Mouse (Mus musculus): ENCODE results near the gene Myom1. TPM values are rescaled to one million over a fixed set of nuclear protein-coding genes. Genes with fewer than 3 reads are reported as not detected.
A peak's percentile ranks its signal among the peaks of the same experiment; 100 is the strongest.

The Myom1 gene
- polyA plus RNA-seq, 1 experiment from 2014 or later = 1.3 TPM

GRCm38 (mm10) chr17:70999187-70999586 lies 3.2 kb upstream of the Myom1 start:
- no peak overlapping the region for H3K27ac ChIP-seq (ENCODE audit: low read length)
- no peak overlapping the region for H3K4me2 ChIP-seq (ENCODE audit: low read length)
- no peaks in the 10 kb centered on the region for H3K27me3 ChIP-seq (replicated peaks; ENCODE audit: control insufficient read depth, insufficient read depth, low read length)
- no peaks in the 10 kb centered on the region for H3K36me3 ChIP-seq (ENCODE audit: control insufficient read depth, insufficient read depth)
- H3K9me3 ChIP-seq (ENCODE audit: control insufficient read depth, low read length) = no peaks in the 10 kb centered on the region
- WGBS = 70% methylated on average over 5 of the region's 5 CpGs
- no peak overlapping the region for H3K9ac ChIP-seq (replicated peaks; ENCODE audit: low read depth, low read length)
- H3K4me1 ChIP-seq (replicated peaks; ENCODE audit: control insufficient read depth, insufficient read depth, low read length) = peaks cover 13% of the 10 kb centered on the region
- ATAC-seq = no peak
- H3K4me3 ChIP-seq (replicated peaks; ENCODE audit: low read length) = no peak overlapping the region

DNA sequence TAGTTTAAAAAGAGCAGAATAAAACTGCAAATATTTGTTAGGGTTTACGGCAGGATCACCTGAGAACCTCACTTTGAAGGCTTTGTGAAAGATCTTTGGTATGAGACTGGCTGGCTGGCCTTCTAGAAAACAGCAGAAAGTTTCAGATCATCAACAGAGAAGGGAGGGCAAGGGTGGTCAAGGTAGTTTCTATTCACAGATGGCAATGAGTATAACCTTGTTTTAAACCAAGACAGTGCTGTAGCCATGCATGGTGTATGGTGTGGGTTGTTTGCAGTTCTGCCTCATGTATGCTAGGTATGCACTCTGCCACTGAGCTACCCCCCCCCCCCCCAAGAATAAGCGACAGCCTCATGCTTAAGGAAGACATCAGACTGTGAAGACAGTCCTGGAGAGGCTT lies 2.2 kb upstream of the Myom1 start:
- Histone ChIP-seq H3K4me2 (ENCODE audit: low read length) (no peak overlapping the region), H3K4me3 (replicated peaks; ENCODE audit: low read length) (no peak overlapping the region), H3K9ac (replicated peaks; ENCODE audit: low read depth, low read length) (no peak overlapping the region), H3K27me3 (replicated peaks; ENCODE audit: control insufficient read depth, insufficient read depth, low read length) (no peaks in the 10 kb centered on the region), H3K27ac (ENCODE audit: low read length) (no peak overlapping the region), H3K4me1 (replicated peaks; ENCODE audit: control insufficient read depth, insufficient read depth, low read length) (peaks cover 13% of the 10 kb centered on the region), H3K9me3 (ENCODE audit: control insufficient read depth, low read length) (no peaks in the 10 kb centered on the region), H3K36me3 (ENCODE audit: control insufficient read depth, insufficient read depth) (no peaks in the 10 kb centered on the region)
- 78% methylated on average over 2 of the region's 2 CpGs for whole genome bisulfite sequencing
- no peak for ATAC-seq

- H3K36me3 ChIP-seq (ENCODE audit: control insufficient read depth, insufficient read depth) = no peaks in the 10 kb centered on the region
- H3K9ac ChIP-seq (replicated peaks; ENCODE audit: low read depth, low read length) = no peak overlapping the region
- H3K4me1 ChIP-seq (replicated peaks; ENCODE audit: control insufficient read depth, insufficient read depth, low read length) = peaks cover 13% of the 10 kb centered on the region
- no peak for ATAC-seq
- H3K27ac ChIP-seq (ENCODE audit: low read length) = no peak overlapping the region
- H3K4me2 ChIP-seq (ENCODE audit: low read length) = peak overlapping the region; percentile 82
- no peaks in the 10 kb centered on the region for H3K27me3 ChIP-seq (replicated peaks; ENCODE audit: control insufficient read depth, insufficient read depth, low read length)
- H3K9me3 ChIP-seq (ENCODE audit: control insufficient read depth, low read length) = no peaks in the 10 kb centered on the region
- peak overlapping the region; percentile 92 for H3K4me3 ChIP-seq (replicated peaks; ENCODE audit: low read length)
- 11% methylated on average over 6 of the region's 6 CpGs for WGBS
These were observed 1.4 kb upstream of the Myom1 start for GRCm38 (mm10) chr17:71001067-71001466.

DNA sequence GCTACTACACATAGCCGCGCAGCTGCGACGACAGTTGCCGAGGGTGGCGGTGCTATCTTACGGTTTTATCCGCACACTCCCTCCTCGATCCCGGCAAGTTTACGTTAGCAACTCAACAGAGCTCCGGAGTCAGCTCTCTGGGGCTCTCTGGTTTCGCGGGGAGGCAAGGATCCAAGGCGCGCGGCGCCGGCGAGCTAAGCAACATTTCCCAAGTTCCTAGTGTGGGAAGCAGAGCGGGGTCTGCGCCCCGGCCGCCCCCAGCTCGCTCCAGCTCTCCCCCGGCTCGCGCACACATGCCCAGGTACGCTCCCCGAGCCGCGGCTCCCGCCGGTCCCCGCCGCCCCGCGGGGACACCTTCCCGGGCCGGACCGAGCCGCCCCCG lies 743 bp upstream of the Myom1 start:
- H3K4me3 ChIP-seq (replicated peaks; ENCODE audit: low read length) = peak overlapping the region; percentile 92
- H3K9ac ChIP-seq (replicated peaks; ENCODE audit: low read depth, low read length) = peak overlapping the region; percentile 81
- under 1% methylated on average over 41 of the region's 43 CpGs for WGBS
- no peaks in the 10 kb centered on the region for H3K9me3 ChIP-seq (ENCODE audit: control insufficient read depth, low read length)
- H3K4me1 ChIP-seq (replicated peaks; ENCODE audit: control insufficient read depth, insufficient read depth, low read length) = peaks cover 13% of the 10 kb centered on the region
- H3K4me2 ChIP-seq (ENCODE audit: low read length) = peak overlapping the region; percentile 82
- no peaks in the 10 kb centered on the region for H3K27me3 ChIP-seq (replicated peaks; ENCODE audit: control insufficient read depth, insufficient read depth, low read length)
- no peaks in the 10 kb centered on the region for H3K36me3 ChIP-seq (ENCODE audit: control insufficient read depth, insufficient read depth)
- ATAC-seq = peak; percentile 61
- peak overlapping the region; percentile 95 for H3K27ac ChIP-seq (ENCODE audit: low read length)

DNA sequence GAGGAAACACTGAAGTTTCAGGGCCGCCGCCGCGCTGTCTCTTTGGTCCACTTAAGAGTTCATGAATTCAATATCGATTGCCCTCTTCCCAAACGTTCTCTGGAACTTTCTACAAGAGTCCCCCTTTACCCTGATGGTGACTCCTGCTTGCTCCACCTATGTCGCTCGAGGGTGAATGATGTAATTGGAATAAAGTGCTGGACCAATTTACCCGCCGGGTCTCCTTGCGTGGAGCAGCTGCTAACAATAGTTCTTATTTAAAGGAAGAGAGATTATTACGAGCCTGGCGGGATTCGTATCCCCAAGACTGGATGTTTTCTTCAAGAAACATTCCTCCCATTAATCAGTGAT lies 286 bp downstream of the Myom1 start, which contains the start of gene Myl12a:
Gene Myl12a (minus strand): TSS at position 135 of the 351 bp plus-strand sequence.
- Histone ChIP-seq H3K4me2 (ENCODE audit: low read length) (peak within 1 kb of the TSS; percentile 82), H3K27me3 (replicated peaks; ENCODE audit: control insufficient read depth, insufficient read depth, low read length) (no peaks in the 10 kb centered on the region), H3K36me3 (ENCODE audit: control insufficient read depth, insufficient read depth) (no peaks in the 10 kb centered on the region), H3K9me3 (ENCODE audit: control insufficient read depth, low read length) (no peaks in the 10 kb centered on the region), H3K9ac (replicated peaks; ENCODE audit: low read depth, low read length) (peak within 1 kb of the TSS; percentile 81), H3K4me3 (replicated peaks; ENCODE audit: low read length) (peak within 1 kb of the TSS; percentile 92), H3K27ac (ENCODE audit: low read length) (peak within 1 kb of the TSS; percentile 95), H3K4me1 (replicated peaks; ENCODE audit: control insufficient read depth, insufficient read depth, low read length) (peaks cover 13% of the 10 kb centered on the region)
- peak; percentile 24 for ATAC-seq
- 1% methylated on average over 14 of the region's 14 CpGs for WGBS

GRCm38 (mm10) chr17:71003112-71003511 lies 679 bp downstream of the Myom1 start:
- Histone ChIP-seq H3K9ac (replicated peaks; ENCODE audit: low read depth, low read length) (no peak overlapping the region), H3K27me3 (replicated peaks; ENCODE audit: control insufficient read depth, insufficient read depth, low read length) (no peaks in the 10 kb centered on the region), H3K4me3 (replicated peaks; ENCODE audit: low read length) (peak overlapping the region; percentile 92), H3K4me2 (ENCODE audit: low read length) (peak overlapping the region; percentile 82), H3K27ac (ENCODE audit: low read length) (no peak overlapping the region), H3K36me3 (ENCODE audit: control insufficient read depth, insufficient read depth) (no peaks in the 10 kb centered on the region), H3K9me3 (ENCODE audit: control insufficient read depth, low read length) (no peaks in the 10 kb centered on the region), H3K4me1 (replicated peaks; ENCODE audit: control insufficient read depth, insufficient read depth, low read length) (peaks cover 13% of the 10 kb centered on the region)
- WGBS = 62% methylated on average over 4 of the region's 4 CpGs
- no peak for ATAC-seq

GRCm38 (mm10) chr17:71003721-71004120 lies 1.3 kb downstream of the Myom1 start:
- no peak overlapping the region for H3K9ac ChIP-seq (replicated peaks; ENCODE audit: low read depth, low read length)
- no peak overlapping the region for H3K4me2 ChIP-seq (ENCODE audit: low read length)
- peaks cover 13% of the 10 kb centered on the region for H3K4me1 ChIP-seq (replicated peaks; ENCODE audit: control insufficient read depth, insufficient read depth, low read length)
- no peak overlapping the region for H3K4me3 ChIP-seq (replicated peaks; ENCODE audit: low read length)
- ATAC-seq = no peak
- no peaks in the 10 kb centered on the region for H3K27me3 ChIP-seq (replicated peaks; ENCODE audit: control insufficient read depth, insufficient read depth, low read length)
- H3K36me3 ChIP-seq (ENCODE audit: control insufficient read depth, insufficient read depth) = no peaks in the 10 kb centered on the region
- no peaks in the 10 kb centered on the region for H3K9me3 ChIP-seq (ENCODE audit: control insufficient read depth, low read length)
- H3K27ac ChIP-seq (ENCODE audit: low read length) = no peak overlapping the region
- WGBS = 96% methylated on average over 2 of the region's 2 CpGs

DNA sequence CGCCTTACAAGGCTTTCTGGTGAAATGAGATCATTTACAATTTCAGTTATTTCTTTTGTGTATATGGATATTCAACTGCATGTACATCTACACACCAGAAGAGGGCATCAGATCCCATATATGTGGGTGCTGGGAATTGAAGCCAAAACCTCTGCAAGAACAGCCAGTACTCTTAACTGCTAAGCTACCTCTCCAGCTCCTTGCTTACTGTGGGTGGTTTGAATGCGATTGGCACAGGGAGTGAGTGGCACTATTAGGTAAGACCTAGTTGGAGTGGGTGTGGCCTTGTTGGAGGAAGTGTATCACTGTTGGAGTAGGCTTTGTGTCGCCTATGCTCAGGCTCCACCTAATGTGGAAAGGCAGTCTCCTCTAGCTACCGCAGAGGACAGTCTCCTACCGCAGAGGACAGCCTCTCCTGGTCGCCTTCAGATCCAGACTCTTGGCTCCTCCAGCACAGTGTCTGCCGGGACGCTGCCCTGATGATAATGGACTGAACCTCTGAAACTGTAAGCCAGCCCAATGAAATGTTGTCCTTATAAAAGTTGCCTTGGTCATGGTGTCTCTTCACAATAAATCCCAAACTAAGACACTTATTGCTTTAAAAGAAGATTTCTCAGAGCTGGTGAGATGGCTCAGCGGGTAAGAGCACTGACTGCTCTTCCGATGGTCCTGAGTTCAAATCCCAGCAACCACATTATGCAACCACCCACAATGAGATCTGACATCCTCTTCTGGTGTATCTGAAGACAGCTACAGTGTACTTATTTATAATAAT lies 1.9 kb downstream of the Myom1 start:
- WGBS = 96% methylated on average over 10 of the region's 10 CpGs
- H3K27ac ChIP-seq (ENCODE audit: low read length) = no peak overlapping the region
- no peaks in the 10 kb centered on the region for H3K9me3 ChIP-seq (ENCODE audit: control insufficient read depth, low read length)
- H3K4me1 ChIP-seq (replicated peaks; ENCODE audit: control insufficient read depth, insufficient read depth, low read length) = peaks cover 13% of the 10 kb centered on the region
- H3K4me3 ChIP-seq (replicated peaks; ENCODE audit: low read length) = no peak overlapping the region
- H3K9ac ChIP-seq (replicated peaks; ENCODE audit: low read depth, low read length) = no peak overlapping the region
- H3K27me3 ChIP-seq (replicated peaks; ENCODE audit: control insufficient read depth, insufficient read depth, low read length) = no peaks in the 10 kb centered on the region
- H3K4me2 ChIP-seq (ENCODE audit: low read length) = no peak overlapping the region
- ATAC-seq = no peak
- H3K36me3 ChIP-seq (ENCODE audit: control insufficient read depth, insufficient read depth) = no peaks in the 10 kb centered on the region

- no peaks in the 10 kb centered on the region for H3K27me3 ChIP-seq (replicated peaks; ENCODE audit: control insufficient read depth, insufficient read depth, low read length)
- peaks cover 6% of the 10 kb centered on the region; the same call in 1 of the 2 replicates for H3K4me1 ChIP-seq (replicated peaks; ENCODE audit: control insufficient read depth, insufficient read depth, low read length)
- WGBS = 87% methylated on average over 5 of the region's 5 CpGs
- no peak overlapping the region for H3K9ac ChIP-seq (replicated peaks; ENCODE audit: low read depth, low read length)
- H3K4me2 ChIP-seq (ENCODE audit: low read length) = no peak overlapping the region
- no peak for ATAC-seq
- no peak overlapping the region for H3K27ac ChIP-seq (ENCODE audit: low read length)
- H3K9me3 ChIP-seq (ENCODE audit: control insufficient read depth, low read length) = no peaks in the 10 kb centered on the region
- H3K36me3 ChIP-seq (ENCODE audit: control insufficient read depth, insufficient read depth) = no peaks in the 10 kb centered on the region
- H3K4me3 ChIP-seq (replicated peaks; ENCODE audit: low read length) = no peak overlapping the region
These were observed 4.5 kb downstream of the Myom1 start for GRCm38 (mm10) chr17:71006976-71007375.

All from forebrain, embryonic 16.5 days (tissue).